Comparison of ENCODE assay signal across 27 mouse cellular contexts in genomic region chr4:107558801-107559200, GRCm38 (mm10).
DNase-seq lines count a peak whose midpoint lies in the region; ATAC-seq and TF ChIP-seq lines count a peak whose summit lies in the region.
"Had no signal": no experiment of that assay in that cellular context is flagged by ENCODE, and none has a peak within 500 bp of the region (broad histone marks: within the 10 kb centered on the region; RNA-seq: fewer than 3 reads in every experiment).

No protein-coding gene starts in this region.

- DNase-seq in liver (peak; percentile 37), MEL (ENCODE audit: low read depth, low spot score) (peak; percentile 72)
- DNase-seq in liver, postnatal 0 days, result no peak
- peak; percentile 4 for DNase-seq in c-Kit-positive CD71-positive TER-119-positive erythroid progenitor cells, embryonic 14.5 days (ENCODE audit: low spot score)
- peak; percentile 30 for DNase-seq in limb, embryonic 14.5 days (ENCODE audit: low spot score)
- no peak for DNase-seq in adrenal gland, postnatal 36 days
- DNase-seq: adrenal gland, adult 2 months; cerebellum, adult 11 months; cerebellum, adult 9-10 months; cerebellum, postnatal 36 days; gastrocnemius, postnatal 36 days; heart, adult 18-20 months; kidney, adult 2 months; kidney, postnatal 4 days; lung, postnatal 10 days; right cerebral cortex, adult 18-20 months; spleen, adult 18-20 months; thymus, postnatal 14 days had no signal

- TF ChIP-seq CTCF in liver, postnatal 0 days (IDR thresholded peaks at IDR 0.05; ENCODE audit: low read depth), result no peak
- no peak for TF ChIP-seq CTCF in MEL (IDR thresholded peaks at IDR 0.05 in 2 of 3, conservative IDR thresholded peaks at IDR 0.05 in 1 of 3; ENCODE audit: control insufficient read depth in 1 of 3, insufficient read depth in 1 of 3, low read depth in 2 of 3, low read length in 3 of 3, poor library complexity in 1 of 3, severe bottlenecking in 1 of 3)

- 51% methylated on average over 3 of the region's 3 CpGs for WGBS in liver, postnatal 0 days (ENCODE audit: insufficient replicate concordance)
- 54% methylated on average over 3 of the region's 3 CpGs for WGBS in limb, embryonic 14.5 days
- WGBS in hindbrain, embryonic 12.5 days, result 60% methylated on average over 3 of the region's 3 CpGs

- no peaks in the 10 kb centered on the region for H3K27me3 ChIP-seq in liver, postnatal 0 days (ENCODE audit: insufficient read depth, low read length)
- H3K27me3 ChIP-seq in MEL (ENCODE audit: control insufficient read depth in 1 of 2, insufficient read depth in 2 of 2, low read length in 2 of 2), result no peaks in the 10 kb centered on the region
- H3K27me3 ChIP-seq in limb, embryonic 14.5 days (ENCODE audit: control insufficient read depth, insufficient read depth, low read length), result no peaks in the 10 kb centered on the region
- no peaks in the 10 kb centered on the region for H3K27me3 ChIP-seq in hindbrain, embryonic 12.5 days
- H3K27me3 ChIP-seq: hindbrain, embryonic 15.5 days; liver, embryonic 15.5 days; midbrain, embryonic 15.5 days had no signal

- no peak for TF ChIP-seq RAD21 in MEL (IDR thresholded peaks at IDR 0.05; ENCODE audit: low read depth, low read length)

- no peak overlapping the region for H3K4me3 ChIP-seq in liver, postnatal 0 days (ENCODE audit: low read depth, low read length)
- H3K4me3 ChIP-seq in MEL (ENCODE audit: control insufficient read depth in 1 of 2, insufficient read depth in 1 of 2, low read depth in 2 of 2, low read length in 2 of 2), result no peak overlapping the region
- no peak overlapping the region for H3K4me3 ChIP-seq in limb, embryonic 14.5 days (replicated peaks; ENCODE audit: low read length)
- no peak overlapping the region for H3K4me3 ChIP-seq in hindbrain, embryonic 12.5 days
- H3K4me3 ChIP-seq: hindbrain, embryonic 15.5 days; liver, embryonic 15.5 days; midbrain, embryonic 10.5 days; midbrain, embryonic 15.5 days had no signal

- H3K4me1 ChIP-seq in liver, postnatal 0 days (ENCODE audit: insufficient read depth), result no peaks in the 10 kb centered on the region
- peaks cover 0 to 15% of the 10 kb centered on the region in 2 experiments; a peak in 2 of 4 replicates for H3K4me1 ChIP-seq in MEL (ENCODE audit: control insufficient read depth in 1 of 2, insufficient read depth in 2 of 2, low read length in 2 of 2)
- H3K4me1 ChIP-seq in limb, embryonic 14.5 days (ENCODE audit: control insufficient read depth, insufficient read depth, low read length), result peaks cover 45% of the 10 kb centered on the region
- H3K4me1 ChIP-seq in hindbrain, embryonic 12.5 days, result peaks cover 8% of the 10 kb centered on the region; the same call in 1 of the 2 replicates
- H3K4me1 ChIP-seq: liver, embryonic 15.5 days; midbrain, embryonic 10.5 days; midbrain, embryonic 15.5 days had no signal

- TF ChIP-seq POLR2A in MEL (IDR thresholded peaks at IDR 0.05; ENCODE audit: control insufficient read depth in 1 of 2, insufficient read depth in 1 of 2, low read depth in 1 of 2, low read length in 2 of 2, poor library complexity in 1 of 2), result no peak
- TF ChIP-seq POLR2A in limb, embryonic 14.5 days (IDR thresholded peaks at IDR 0.05; ENCODE audit: borderline replicate concordance, extremely low read depth, insufficient read depth, insufficient read length), result no peak

- ATAC-seq in liver, postnatal 0 days, result no peak
- no peak; the same call in 1 of the 2 replicates for ATAC-seq in limb, embryonic 14.5 days (ENCODE audit: low FRiP score, low read depth)
- ATAC-seq in hindbrain, embryonic 12.5 days (ENCODE audit: low FRiP score), result no peak
- ATAC-seq: activated CD4-positive, CD25-positive, alpha-beta regulatory T cell, adult 4 months; CD4-positive, CD25-positive, alpha-beta regulatory T cell, adult 4 months; forebrain, embryonic 14.5 days; midbrain, embryonic 15.5 days had no signal

- no peak overlapping the region for H3K27ac ChIP-seq in liver, postnatal 0 days (ENCODE audit: low read depth)
- H3K27ac ChIP-seq in MEL (ENCODE audit: control insufficient read depth, low read depth, low read length), result no peak overlapping the region
- H3K27ac ChIP-seq in limb, embryonic 14.5 days (replicated peaks; ENCODE audit: low read depth, low read length), result no peak overlapping the region
- H3K27ac ChIP-seq in hindbrain, embryonic 12.5 days, result no peak overlapping the region
- H3K27ac ChIP-seq: hindbrain, embryonic 15.5 days; liver, embryonic 15.5 days; midbrain, embryonic 10.5 days; midbrain, embryonic 15.5 days had no signal

- H3K9me3 ChIP-seq in liver, postnatal 0 days (ENCODE audit: low read length), result 0 out of 2 replicates have a peak, but pooled peaks cover 3% of the 10 kb centered on the region
- no peaks in the 10 kb centered on the region for H3K9me3 ChIP-seq in MEL (replicated peaks; ENCODE audit: insufficient read depth, low read length)
- H3K9me3 ChIP-seq in limb, embryonic 14.5 days (ENCODE audit: control insufficient read depth, low read length), result no peaks in the 10 kb centered on the region
- H3K9me3 ChIP-seq in hindbrain, embryonic 12.5 days (replicated peaks), result no peaks in the 10 kb centered on the region
- H3K9me3 ChIP-seq: hindbrain, embryonic 15.5 days; liver, embryonic 15.5 days; midbrain, embryonic 10.5 days; midbrain, embryonic 15.5 days had no signal

- no peak overlapping the region for H3K4me2 ChIP-seq in liver, postnatal 0 days (ENCODE audit: low read depth, low read length)
- H3K4me2 ChIP-seq in limb, embryonic 14.5 days (replicated peaks; ENCODE audit: low read depth, low read length, severe bottlenecking), result no peak overlapping the region
- H3K4me2 ChIP-seq in hindbrain, embryonic 12.5 days (replicated peaks), result no peak overlapping the region
- H3K4me2 ChIP-seq: heart, embryonic 11.5 days; hindbrain, embryonic 15.5 days; liver, embryonic 15.5 days; midbrain, embryonic 15.5 days had no signal

- TF ChIP-seq EP300 in liver, postnatal 0 days (IDR thresholded peaks at IDR 0.05; ENCODE audit: low read depth), result no peak
- peak in 1 of 2 experiments; percentile 41; a peak in 2 of 4 replicates for TF ChIP-seq EP300 in MEL (IDR thresholded peaks at IDR 0.05; ENCODE audit: low read depth in 1 of 2, low read length in 2 of 2)

- no peaks in the 10 kb centered on the region for H3K79me2 ChIP-seq in MEL (ENCODE audit: control insufficient read depth, insufficient read depth, low read length, poor library complexity)

- no peaks in the 10 kb centered on the region for H3K36me3 ChIP-seq in liver, postnatal 0 days (replicated peaks; ENCODE audit: insufficient read depth, low read length)
- peaks cover 0 to 8% of the 10 kb centered on the region in 2 experiments; a peak in 2 of 4 replicates for H3K36me3 ChIP-seq in MEL (ENCODE audit: control insufficient read depth in 1 of 2, insufficient read depth in 2 of 2, low read length in 2 of 2)
- H3K36me3 ChIP-seq in limb, embryonic 14.5 days (ENCODE audit: control insufficient read depth, insufficient read depth, low read length), result no peaks in the 10 kb centered on the region
- no peaks in the 10 kb centered on the region for H3K36me3 ChIP-seq in hindbrain, embryonic 12.5 days
- H3K36me3 ChIP-seq: hindbrain, embryonic 15.5 days; liver, embryonic 15.5 days; midbrain, embryonic 10.5 days; midbrain, embryonic 15.5 days had no signal

- H3K9ac ChIP-seq in liver, postnatal 0 days (replicated peaks), result no peak overlapping the region
- no peak overlapping the region for H3K9ac ChIP-seq in MEL (ENCODE audit: control insufficient read depth, low read depth, low read length, poor library complexity, severe bottlenecking)
- 0 out of 2 replicates have a peak overlapping the region, but pooled peaks have one; percentile 25 for H3K9ac ChIP-seq in limb, embryonic 14.5 days (ENCODE audit: low read depth, low read length, severe bottlenecking)
- H3K9ac ChIP-seq in hindbrain, embryonic 12.5 days, result no peak overlapping the region
- H3K9ac ChIP-seq: hindbrain, embryonic 15.5 days; liver, embryonic 15.5 days; midbrain, embryonic 15.5 days had no signal

TF ChIP-seq in MEL, 35 proteins besides CTCF, POLR2A, EP300 and RAD21:
- TF ChIP-seq USF1 (IDR thresholded peaks at IDR 0.05; ENCODE audit: low read depth, low read length), result no peak
- peak; percentile 38; the same call in 1 of the 2 replicates for TF ChIP-seq ETS1 (IDR thresholded peaks at IDR 0.05; ENCODE audit: low read depth, low read length)
- TF ChIP-seq JUND (IDR thresholded peaks at IDR 0.05; ENCODE audit: low read depth, low read length), result no peak
- TF ChIP-seq USF2 (IDR thresholded peaks at IDR 0.05; ENCODE audit: borderline replicate concordance in 1 of 2, insufficient read depth in 1 of 2, low read depth in 1 of 2, low read length in 2 of 2), result no peak
- no peak for TF ChIP-seq GABPA (IDR thresholded peaks at IDR 0.05; ENCODE audit: low read depth, low read length)
- TF ChIP-seq HCFC1 (IDR thresholded peaks at IDR 0.05; ENCODE audit: low read depth, low read length), result no peak
- TF ChIP-seq MAZ (IDR thresholded peaks at IDR 0.05; ENCODE audit: low read depth, low read length), result no peak; the same call in 1 of the 2 replicates
- TF ChIP-seq GATA1 (IDR thresholded peaks at IDR 0.05; ENCODE audit: low read depth, low read length), result peak; percentile 32; the same call in 1 of the 2 replicates
- TF ChIP-seq SIN3A (IDR thresholded peaks at IDR 0.05; ENCODE audit: low read length), result 0 out of 2 replicates have a peak, but pooled peaks have one; percentile 20
- TF ChIP-seq UBTF (IDR thresholded peaks at IDR 0.05; ENCODE audit: borderline replicate concordance, insufficient read depth, low read depth, low read length), result no peak
- no peak for TF ChIP-seq KAT2A (conservative IDR thresholded peaks at IDR 0.05; ENCODE audit: low read depth, low read length)
- TF ChIP-seq POLR2AphosphoS5 (IDR thresholded peaks at IDR 0.05; ENCODE audit: borderline replicate concordance, low read depth, low read length), result no peak

Comparison
In these comparisons a context has a peak if more than half of its experiments do, and no peak if none do; other contexts are left out.
1. DNase-seq: peak in liver (single experiment), MEL (single experiment), c-Kit-positive CD71-positive TER-119-positive erythroid progenitor cells, embryonic 14.5 days (single experiment) and limb, embryonic 14.5 days (single experiment); none in liver, postnatal 0 days (single experiment) and adrenal gland, postnatal 36 days (0 of 2).